Comparison of ENCODE assay signal across 17 mouse cellular contexts in the genomic region with DNA sequence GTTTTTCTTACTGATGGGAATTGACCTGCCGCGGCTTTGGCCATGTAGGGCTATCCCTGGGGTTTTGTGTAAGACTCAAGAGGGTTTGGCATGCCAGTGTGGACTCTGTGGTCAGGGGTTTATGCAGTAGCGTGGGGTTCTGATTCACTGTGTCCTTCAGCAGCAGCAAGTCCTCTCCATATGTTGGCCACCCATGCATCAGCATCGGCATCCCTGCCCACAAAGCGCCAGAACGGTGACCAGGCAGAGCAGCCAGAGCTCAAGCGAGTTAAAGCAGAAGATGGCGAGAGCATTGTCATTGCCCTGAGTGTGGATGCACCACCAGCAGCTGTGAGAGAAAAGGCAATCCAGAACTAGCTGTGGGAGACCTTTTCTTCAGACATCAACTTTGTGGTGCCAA.
"Had no signal": no experiment of that assay in that cellular context is flagged by ENCODE, and none has a peak within 500 bp of the region (broad histone marks: within the 10 kb centered on the region; RNA-seq: fewer than 3 reads in every experiment).

No protein-coding gene starts in this region.

- DNase-seq: kidney, adult 18-20 months; kidney, postnatal 10 days; layer of hippocampus, postnatal 36 days; liver; liver, embryonic 13.5 days; liver, postnatal 0 days; lung, postnatal 14 days; thymus, adult 2 months; thymus, postnatal 25 days had no signal

- H3K4me3 ChIP-seq: intestine, embryonic 15.5 days; limb, embryonic 12.5 days; liver, embryonic 13.5 days; lung, embryonic 15.5 days; megakaryocyte, embryonic 14.5 days; midbrain, embryonic 12.5 days; neural tube, embryonic 13.5 days had no signal

- H3K27ac ChIP-seq: intestine, embryonic 15.5 days; limb, embryonic 12.5 days; liver, embryonic 13.5 days; lung, embryonic 15.5 days; macrophage; midbrain, embryonic 12.5 days; neural tube, embryonic 13.5 days; stomach, postnatal 0 days had no signal
